Mouse (Mus musculus) bone marrow macrophage, adult 2 months (primary cell): ENCODE results near the gene Fkbp5. TPM values are rescaled to one million over a fixed set of nuclear protein-coding genes. Genes with fewer than 3 reads are reported as not detected.
A peak's percentile ranks its signal among the peaks of the same experiment; 100 is the strongest.
"Not testable (repeated sequence)": the region's sequence is repeated elsewhere in the genome, so short reads cannot be mapped to it uniquely, and the experiment has no call there.

Experiments used
- H3K27ac ChIP-seq: 2 replicates; pipeline ENCODE4 v1.5.1; 2012; ENCODE audit warnings: low read depth, low read length; ENCODE audit not compliant: insufficient read depth
- H3K4me1 ChIP-seq: 2 replicates; pipeline ENCODE4 v1.6.1; 2012; ENCODE audit warnings: low read length; ENCODE audit not compliant: control insufficient read depth, insufficient read depth
- H3K4me3 ChIP-seq: 2 replicates; pipeline ENCODE4 v1.5.1; 2012; ENCODE audit warnings: mild to moderate bottlenecking, low read length, moderate library complexity; ENCODE audit not compliant: insufficient read depth
- CTCF ChIP-seq: IDR thresholded peaks from 2 replicates; pipeline ENCODE4 v1.5.1; 2012; ENCODE audit warnings: low read depth, mild to moderate bottlenecking, low read length, moderate library complexity
- POLR2A ChIP-seq: IDR thresholded peaks from 2 replicates; pipeline ENCODE4 v1.6.1; 2012; ENCODE audit warnings: mild to moderate bottlenecking, low read depth, low read length, borderline replicate concordance
- polyA plus RNA-seq: library from polyadenylated mRNA; stranded (reverse); fragments of >200 nt; gene quantifications from 2 replicates; pipeline ENCODE4 v1.2.4, GENCODE M21; 2012; ENCODE audit not compliant: missing spikeins, insufficient read depth, insufficient read length

Fkbp5 gene
- polyA plus RNA-seq, 1 experiment, result 4.4 TPM

GRCm38 (mm10) chr17:28411381-28411960, 105.9 kb downstream of the Fkbp5 start:
- peaks cover 10% of the 10 kb centered on the region for H3K4me1 ChIP-seq
- TF ChIP-seq POLR2A, result no peak
- H3K4me3 ChIP-seq, result no peak overlapping the region
- H3K27ac ChIP-seq, result no peak overlapping the region

GRCm38 (mm10) chr17:28410731-28411130, 106.6 kb downstream of the Fkbp5 start:
- H3K27ac ChIP-seq, result no peak overlapping the region
- H3K4me3 ChIP-seq, result no peak overlapping the region
- TF ChIP-seq CTCF, result no peak
- H3K4me1 ChIP-seq, result peaks cover 10% of the 10 kb centered on the region

GRCm38 (mm10) chr17:28408251-28408918, 108.9 kb downstream of the Fkbp5 start:
- no peak overlapping the region for H3K4me3 ChIP-seq
- no peak for TF ChIP-seq CTCF
- no peak for TF ChIP-seq POLR2A
- H3K4me1 ChIP-seq, result peaks cover 10% of the 10 kb centered on the region
- H3K27ac ChIP-seq, result peak overlapping the region; percentile 49

GRCm38 (mm10) chr17:28407418-28408250, 109.7 kb downstream of the Fkbp5 start:
- H3K27ac ChIP-seq, result peak overlapping the region; percentile 49
- peak; percentile 92 for TF ChIP-seq CTCF
- TF ChIP-seq POLR2A, result no peak
- H3K4me3 ChIP-seq, result peak overlapping the region; percentile 27
- peaks cover 10% of the 10 kb centered on the region for H3K4me1 ChIP-seq

- TF ChIP-seq POLR2A (no peak), CTCF (no peak)
- Histone ChIP-seq H3K4me3 (no peak overlapping the region), H3K27ac (no peak overlapping the region), H3K4me1 (peaks cover 10% of the 10 kb centered on the region)
Observed at GRCm38 (mm10) chr17:28406471-28406870, 110.9 kb downstream of the Fkbp5 start.

- not testable (repeated sequence) for H3K27ac ChIP-seq, H3K4me1 ChIP-seq
Observed at GRCm38 (mm10) chr17:28404745-28405144, 112.6 kb downstream of the Fkbp5 start.

GRCm38 (mm10) chr17:28404301-28404700, 113.0 kb downstream of the Fkbp5 start:
- no peak overlapping the region for H3K27ac ChIP-seq
- no peak overlapping the region for H3K4me3 ChIP-seq
- TF ChIP-seq POLR2A, result no peak
- peaks cover 10% of the 10 kb centered on the region for H3K4me1 ChIP-seq

More at GRCm38 (mm10) chr17:28404745-28405144, 112.6 kb downstream of the Fkbp5 start:
- H3K4me3 ChIP-seq, result not testable (repeated sequence)

- Histone ChIP-seq H3K4me3 (no peak overlapping the region), H3K4me1 (0 out of 2 replicates have a peak, but pooled peaks cover 3% of the 10 kb centered on the region), H3K27ac (no peak overlapping the region)
- no peak for TF ChIP-seq POLR2A
- no peak for TF ChIP-seq CTCF
Observed at GRCm38 (mm10) chr17:28394994-28395393, 122.3 kb downstream of the Fkbp5 start.

- no peak overlapping the region for H3K4me3 ChIP-seq
- H3K27ac ChIP-seq, result no peak overlapping the region
- H3K4me1 ChIP-seq, result 0 out of 2 replicates have a peak, but pooled peaks cover 3% of the 10 kb centered on the region
- TF ChIP-seq CTCF (no peak), POLR2A (no peak)
Observed at GRCm38 (mm10) chr17:28394051-28394765, 123.1 kb downstream of the Fkbp5 start.
